Mouse (Mus musculus) lung, postnatal 36 days (tissue): ENCODE measurements around the gene Tet2.
A peak's percentile ranks its signal among the peaks of the same experiment; 100 is the strongest.

ENCODE experiments used
- DNase-seq: peaks from one replicate; pipeline ENCODE4 v3.0.0; 2022; ENCODE audit warnings: mixed read lengths

Gene Tet2

DNA sequence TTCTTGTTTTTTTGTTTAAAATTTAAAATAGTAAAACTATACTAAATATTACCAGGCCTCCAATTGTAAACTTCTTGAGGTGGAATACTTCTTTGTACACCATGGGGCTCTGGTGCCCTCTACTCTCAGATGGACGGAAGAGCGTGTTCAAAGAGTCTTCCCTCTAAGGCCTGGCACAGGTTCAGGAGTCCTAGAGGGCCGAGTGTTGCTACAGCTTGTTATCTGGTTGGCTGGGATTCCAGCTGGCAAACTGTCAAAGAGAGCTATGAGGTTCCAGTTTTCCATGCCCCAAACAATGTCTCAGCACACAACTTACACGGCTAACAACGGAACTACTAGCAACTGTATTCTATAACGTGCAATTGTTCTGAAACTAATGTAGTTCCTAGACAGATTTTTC is 28.8 kb downstream of the Tet2 start:
- DNase-seq = peak; percentile 86

DNA sequence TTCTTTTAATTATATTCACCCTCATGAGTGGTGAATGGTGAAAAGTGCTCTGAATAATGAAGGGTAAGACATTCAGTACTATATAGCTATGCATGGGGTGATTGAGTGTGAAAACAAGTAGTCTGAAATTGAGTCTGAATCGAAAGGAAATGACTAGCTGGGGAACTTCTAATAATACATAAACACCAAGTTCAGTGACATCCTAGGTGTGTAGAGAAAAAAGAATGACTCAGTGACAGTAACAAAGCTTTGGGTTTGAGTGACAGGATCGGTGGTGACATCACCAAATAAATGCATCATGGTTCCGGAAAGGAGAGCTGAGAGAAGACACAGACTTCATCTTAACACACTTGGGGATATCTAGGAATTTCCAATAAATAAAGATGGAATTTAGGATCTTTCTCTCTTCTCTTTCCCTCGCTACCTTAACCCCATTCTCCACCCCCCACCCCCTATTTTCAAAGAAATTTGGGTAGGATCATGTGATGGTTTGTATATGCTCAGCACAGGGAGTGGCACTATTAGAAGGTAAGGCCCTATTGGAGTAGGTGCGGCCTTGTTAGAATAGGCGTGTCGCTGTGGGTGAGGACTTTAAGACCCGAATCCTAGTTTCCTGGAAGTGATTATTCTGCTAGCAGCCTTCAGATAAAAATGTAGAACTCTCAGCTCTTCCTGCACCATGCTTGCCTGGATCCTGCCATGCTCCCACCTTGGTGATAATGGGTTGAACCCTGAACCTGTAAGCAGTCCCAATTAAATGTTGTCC is 29.6 kb downstream of the Tet2 start:
- no peak for DNase-seq

GRCm38 (mm10) chr3:133514290-133514689 is 30.6 kb downstream of the Tet2 start:
- DNase-seq = no peak

DNA sequence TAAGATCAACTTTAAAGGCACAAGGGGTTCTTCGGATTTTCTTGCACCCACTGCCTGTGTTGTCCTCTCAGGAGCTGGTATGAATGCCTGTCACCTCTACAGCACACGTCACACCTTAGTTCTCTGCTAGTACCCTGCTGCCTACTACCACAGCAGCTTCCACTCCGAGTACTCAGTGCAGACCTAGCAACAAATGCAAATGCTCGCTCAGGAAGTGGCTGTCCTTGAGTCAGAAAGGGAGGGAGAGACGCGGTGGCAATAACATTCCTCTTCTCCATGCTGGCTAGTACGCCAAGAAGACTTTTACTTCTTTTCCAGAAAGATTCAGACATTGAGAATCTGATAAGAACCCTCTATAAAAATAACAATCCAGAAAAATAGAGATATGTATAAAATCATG is 31.5 kb downstream of the Tet2 start:
- no peak for DNase-seq

- DNase-seq = no peak
Measured at GRCm38 (mm10) chr3:133510368-133510767, 34.6 kb downstream of the Tet2 start.

DNA sequence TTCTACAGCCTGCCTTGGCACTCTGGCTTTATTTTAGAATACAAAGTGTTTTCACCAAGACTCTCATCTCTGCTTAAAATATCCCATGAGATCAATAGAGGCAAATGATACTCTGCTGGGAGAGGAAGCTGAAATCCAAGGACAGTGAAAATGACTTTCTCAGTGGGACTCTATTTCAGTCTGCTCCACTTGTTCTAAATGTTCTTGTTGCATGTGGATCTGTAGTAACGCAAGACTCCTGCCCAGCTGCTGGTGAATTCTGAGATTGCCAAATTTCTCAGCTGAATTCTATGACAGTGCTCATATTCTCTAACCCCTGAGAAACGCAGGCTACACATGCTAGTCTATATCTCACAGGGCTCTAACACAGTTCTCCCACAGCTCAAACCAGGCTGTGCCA is 35.1 kb downstream of the Tet2 start:
- DNase-seq = no peak

DNA sequence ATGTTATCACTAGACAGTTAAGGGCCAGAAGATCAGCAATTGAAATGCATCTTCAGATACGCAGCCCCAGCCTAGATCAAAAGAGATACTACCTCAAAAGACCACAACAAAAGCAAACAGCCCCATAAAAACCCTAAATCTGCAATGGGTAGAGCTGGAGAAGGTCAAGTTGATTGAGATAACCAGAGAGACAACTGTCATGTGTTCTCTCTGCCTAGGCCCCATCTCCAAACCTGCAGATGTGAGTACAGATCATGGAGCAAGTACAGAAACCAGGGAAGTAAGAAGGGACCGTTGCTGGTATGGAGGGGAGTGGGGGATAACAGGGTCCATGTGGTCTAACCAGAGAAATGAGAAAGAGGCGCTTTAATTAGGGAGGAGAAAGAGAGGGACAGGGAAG is 36.1 kb downstream of the Tet2 start:
- no peak for DNase-seq

GRCm38 (mm10) chr3:133506289-133506954 is 38.5 kb downstream of the Tet2 start:
- no peak for DNase-seq

DNA sequence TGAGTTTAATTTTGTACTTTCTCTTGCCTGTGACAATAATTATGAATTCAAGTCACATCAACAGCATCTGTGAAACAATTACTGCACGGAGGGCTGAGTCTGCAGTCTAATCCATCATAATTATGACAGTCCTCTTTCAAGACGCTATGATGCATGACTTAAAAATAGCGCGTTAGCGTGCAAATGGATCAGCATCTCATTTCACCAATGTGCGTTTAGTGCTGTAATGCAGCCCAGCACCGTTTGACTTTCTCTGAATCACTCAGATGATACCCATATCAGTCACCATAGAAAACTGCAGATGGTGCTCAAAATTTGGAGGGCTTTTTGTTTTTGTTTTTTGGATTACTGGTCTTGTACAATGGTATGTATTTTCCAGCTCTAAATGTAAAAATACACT is 48.0 kb downstream of the Tet2 start:
- DNase-seq = no peak

- no peak for DNase-seq
Measured at GRCm38 (mm10) chr3:133491370-133491769, 53.6 kb downstream of the Tet2 start.

DNA sequence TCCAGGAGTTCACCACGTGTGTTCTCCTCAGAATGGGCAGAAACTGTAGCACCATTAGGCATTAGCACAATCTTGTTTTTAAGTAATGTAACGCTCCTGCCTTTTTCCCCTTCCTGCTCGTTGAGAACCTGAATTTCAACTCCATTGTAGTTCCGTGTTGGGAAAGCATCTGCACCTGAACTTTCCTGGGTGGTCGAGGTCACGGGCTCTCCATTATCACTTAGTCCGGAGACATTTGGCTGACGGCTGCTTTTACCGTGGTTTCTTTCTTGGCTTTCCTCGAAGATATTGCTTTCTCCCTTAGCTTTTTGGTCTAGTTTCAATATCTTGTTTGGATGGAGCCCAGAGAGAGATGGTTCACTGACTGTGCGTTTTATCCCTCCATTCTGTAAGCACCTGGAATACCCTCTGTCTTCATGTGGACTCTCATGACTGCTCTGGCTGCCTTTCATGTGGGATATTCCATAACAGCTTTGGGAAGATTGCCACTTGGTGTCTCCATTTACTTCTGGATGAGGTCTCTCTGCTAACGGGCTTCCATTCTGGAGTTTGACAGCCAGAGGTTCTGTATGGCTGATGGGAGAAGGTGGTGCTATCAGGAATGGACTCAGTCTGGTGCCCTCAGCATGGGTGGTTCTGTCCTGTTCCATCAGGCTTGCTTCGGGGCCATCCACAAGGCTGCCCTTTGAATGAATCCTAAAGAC is 56.8 kb downstream of the Tet2 start:
- DNase-seq = no peak

DNA sequence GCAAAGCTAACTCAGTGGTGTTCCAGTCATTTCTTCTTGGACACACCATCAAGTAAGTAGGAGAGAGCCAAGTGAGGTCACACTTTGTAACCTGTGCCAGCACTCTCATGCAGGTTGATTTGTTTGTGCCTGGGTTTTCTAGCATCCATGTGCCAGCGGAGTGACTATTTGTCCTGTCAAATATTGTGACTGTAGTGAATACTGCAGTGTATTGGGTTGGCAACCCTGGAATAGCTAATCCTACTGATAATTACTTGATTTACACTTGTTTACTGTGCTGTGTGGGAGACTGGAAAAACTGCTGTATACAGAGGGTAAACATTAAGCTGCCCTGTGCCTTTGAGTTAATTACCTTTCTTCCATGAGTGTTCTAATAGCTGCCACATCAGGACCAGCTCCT is 62.1 kb downstream of the Tet2 start:
- DNase-seq = no peak

DNA sequence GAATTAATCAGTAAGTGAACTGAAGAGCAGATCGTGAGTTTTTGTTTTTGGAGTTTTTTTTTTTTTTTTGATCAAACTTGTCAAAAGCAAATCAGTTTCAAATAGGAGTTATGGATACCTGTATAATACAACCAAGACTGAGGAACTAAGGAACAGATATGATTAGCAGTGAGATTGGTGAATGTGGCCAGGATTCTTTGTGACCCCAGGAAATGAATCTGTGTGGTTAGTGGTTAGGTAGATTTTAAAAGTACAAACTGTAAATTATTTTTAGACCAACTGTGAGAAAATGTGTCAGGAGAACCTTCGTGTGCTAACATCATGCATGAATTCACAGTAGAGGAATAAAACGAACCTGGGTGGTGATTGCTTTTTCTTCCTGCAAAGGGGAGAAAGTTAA is 66.0 kb downstream of the Tet2 start:
- no peak for DNase-seq

GRCm38 (mm10) chr3:133473781-133474180 is 71.2 kb downstream of the Tet2 start:
- DNase-seq = no peak

DNA sequence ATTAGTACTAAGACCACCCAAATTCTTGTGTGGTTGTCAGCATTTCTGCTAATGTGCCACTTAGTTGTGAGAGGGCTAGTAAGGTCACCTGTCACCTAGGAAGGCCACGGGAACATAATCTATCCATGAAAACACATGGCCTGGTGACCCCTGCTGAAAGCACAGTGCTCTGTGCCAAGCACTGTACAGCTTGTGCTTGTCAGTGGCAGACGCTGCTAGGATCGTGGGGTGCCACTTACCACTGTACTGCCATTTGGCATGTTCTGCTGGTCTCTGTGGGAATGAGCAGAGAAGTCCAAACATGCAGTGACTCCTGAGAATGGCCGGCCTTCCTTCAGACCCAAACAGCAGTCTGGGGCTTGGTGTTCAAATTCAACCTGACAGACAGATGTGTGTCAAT is 73.8 kb downstream of the Tet2 start:
- no peak for DNase-seq

DNA sequence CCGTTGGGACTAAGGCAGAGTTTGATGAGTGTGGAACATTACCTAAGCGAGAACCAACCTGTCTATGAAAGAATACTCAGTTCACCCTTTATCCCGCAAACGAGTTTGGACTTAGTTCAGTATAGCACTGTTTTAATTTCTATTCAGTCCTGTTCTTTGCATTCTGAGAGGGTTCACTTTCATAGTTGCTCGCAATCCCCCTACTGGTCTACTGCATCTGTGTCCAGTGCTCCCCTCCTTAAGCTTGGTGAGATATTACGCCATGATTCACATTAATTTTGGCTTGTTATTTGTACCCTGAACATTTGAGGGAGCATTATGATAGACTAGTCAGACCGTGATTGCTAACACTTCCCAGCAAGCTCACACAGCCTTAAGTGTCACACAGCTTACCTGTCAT is 76.1 kb downstream of the Tet2 start:
- DNase-seq = no peak

DNA sequence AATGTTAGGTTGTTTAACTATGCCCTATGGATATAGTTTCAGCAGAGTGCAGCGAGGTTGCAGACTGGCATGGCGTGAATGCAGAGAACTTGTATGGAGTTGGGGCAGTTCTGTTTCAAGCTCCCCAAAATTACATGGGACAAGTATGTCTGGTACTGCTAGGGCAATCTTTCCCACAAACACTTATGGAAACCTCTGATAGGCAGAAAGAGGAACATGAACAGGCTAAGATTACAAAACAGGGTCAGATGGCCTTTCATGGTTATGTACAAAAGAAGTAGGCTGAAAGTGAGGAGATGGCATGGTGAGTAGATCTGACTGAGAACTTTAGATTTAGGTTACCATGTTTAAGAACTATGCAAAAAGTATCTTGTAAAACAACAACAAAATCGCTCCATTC is 81.7 kb downstream of the Tet2 start:
- peak; percentile 9 for DNase-seq

DNA sequence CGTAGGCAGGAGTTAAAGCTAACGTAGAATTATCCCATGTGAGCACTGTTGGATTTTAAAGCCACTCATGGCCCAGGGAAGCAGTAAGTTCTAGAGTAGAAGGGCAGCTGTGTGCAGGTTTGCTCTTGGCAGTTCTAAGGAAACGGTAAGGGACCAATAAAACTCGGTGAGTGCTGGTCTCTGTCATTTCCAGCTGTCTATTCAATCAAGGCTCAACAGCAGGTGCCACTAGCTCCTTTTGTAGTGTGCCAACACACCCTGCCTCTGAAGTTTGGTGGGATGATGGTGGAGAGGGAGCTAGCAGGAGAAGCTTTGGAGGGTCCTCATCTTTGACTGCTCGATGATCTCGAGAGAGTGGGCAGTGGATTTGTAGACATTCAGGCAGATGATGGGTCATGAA is 82.5 kb downstream of the Tet2 start:
- no peak for DNase-seq

GRCm38 (mm10) chr3:133462059-133462458 is 82.9 kb downstream of the Tet2 start:
- DNase-seq = no peak

DNA sequence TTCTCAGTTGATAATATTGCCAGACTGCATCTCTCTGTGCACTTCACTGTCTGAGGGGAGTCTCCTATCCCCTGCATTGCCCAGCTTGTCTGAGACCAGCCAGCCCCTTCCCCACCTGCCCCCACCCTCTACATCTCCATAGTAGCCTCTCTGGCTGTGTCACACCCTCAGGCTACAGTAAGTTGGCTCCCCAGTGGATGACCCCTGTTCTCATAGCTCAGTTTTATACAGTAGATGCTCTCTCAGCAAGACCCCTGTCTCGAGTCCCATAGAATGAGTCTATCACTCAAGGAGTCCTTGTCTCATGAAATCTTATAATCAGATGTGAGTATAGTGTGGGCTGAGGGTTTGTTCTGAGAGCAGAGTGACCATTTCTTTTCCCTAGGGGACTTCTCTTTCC is 85.8 kb downstream of the Tet2 start:
- no peak for DNase-seq

GRCm38 (mm10) chr3:133453896-133454295 is 91.0 kb downstream of the Tet2 start:
- no peak for DNase-seq

DNA sequence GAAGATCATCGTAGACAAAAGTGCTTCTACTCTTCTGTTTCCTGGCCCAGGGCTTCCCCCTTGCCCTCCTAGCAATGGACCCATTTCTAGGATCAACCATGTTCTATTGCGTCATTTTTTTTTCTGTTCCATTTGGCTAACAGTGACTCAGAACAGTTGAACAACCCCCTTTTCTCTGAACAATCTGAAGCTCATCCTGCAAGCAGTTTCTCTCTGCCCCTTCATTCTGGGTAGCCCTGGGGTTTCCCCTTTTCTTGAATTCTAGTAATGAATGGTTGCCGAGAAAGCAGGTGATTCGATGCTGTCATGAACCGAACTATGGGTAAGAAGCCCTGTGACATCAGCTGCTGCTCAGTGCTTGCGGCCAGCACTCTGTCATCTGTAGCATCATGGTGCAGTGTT is 108.0 kb downstream of the Tet2 start:
- no peak for DNase-seq

DNA sequence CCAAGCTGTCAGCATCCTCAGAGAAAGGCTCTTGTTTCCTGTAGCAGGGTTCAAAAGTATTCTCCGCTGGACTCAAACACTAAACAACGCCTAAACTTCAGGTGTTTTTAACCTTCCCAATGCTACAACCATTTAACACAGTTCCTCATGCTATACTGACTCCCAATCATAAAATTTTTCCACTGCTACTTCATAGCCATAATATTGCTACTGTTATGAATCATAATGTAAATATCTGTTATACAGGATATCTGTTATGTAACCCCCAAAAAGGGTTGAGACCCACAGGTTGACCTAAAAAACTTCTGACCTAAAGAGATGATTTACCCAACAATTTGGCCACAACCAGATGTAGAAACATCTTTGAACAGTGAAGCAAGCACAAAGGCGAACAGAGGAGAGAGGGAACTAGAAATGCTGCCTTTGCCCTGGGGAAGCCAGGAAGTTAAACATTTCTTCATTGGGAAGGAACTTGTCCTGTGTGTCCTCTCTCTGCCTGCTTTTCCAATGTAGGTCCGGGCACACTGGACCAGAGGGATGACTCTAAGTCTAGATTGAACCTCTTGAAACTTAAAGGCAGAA is 108.6 kb downstream of the Tet2 start:
- peak; percentile 15 for DNase-seq

GRCm38 (mm10) chr3:133435774-133436148 is 109.2 kb downstream of the Tet2 start:
- no peak for DNase-seq
